ENCODE assay signal across 8 mouse cellular contexts in the genomic region with DNA sequence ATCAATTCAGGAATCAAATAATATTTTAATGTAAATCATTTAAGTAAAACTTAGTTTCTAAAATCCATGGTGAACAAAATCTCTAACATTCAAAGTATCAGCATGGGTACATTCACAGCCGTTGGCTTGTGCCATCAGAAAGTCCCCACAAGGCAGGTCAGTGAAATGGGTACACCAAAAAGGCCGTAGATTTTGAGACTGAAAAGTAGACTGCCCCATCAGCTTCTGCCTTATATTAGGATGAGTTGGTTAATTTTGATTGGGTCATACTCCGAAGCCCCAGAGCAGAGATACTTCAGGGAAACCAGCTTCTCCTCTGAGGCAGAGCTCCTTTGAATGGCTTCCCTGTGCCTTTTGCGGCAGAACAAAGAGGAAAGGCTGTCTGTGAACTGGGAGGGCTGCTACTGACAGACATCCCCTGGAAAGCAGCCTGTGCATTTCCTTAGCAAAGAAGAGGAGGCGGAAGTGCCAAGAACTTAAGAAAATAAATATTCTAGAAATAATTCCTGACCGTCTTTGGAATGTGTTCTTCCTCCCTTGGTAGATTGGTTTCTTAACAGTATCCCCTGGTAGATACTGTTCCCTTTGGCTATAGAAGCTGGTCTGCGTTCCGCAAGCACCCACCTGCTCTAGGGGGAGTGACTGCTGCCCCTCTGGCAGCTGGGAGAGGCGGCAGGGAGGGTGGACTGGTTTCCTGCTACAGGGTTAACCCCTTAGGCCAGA.
DNase-seq lines count a peak whose midpoint lies in the region; ATAC-seq and TF ChIP-seq lines count a peak whose summit lies in the region.

No protein-coding gene starts in this region.

- TF ChIP-seq POLR2A in thymus, adult 2 months (IDR thresholded peaks at IDR 0.05; ENCODE audit: control insufficient read depth, extremely low read depth, insufficient read depth, low read length, poor library complexity), result no peak

- no peak overlapping the region for H3K27ac ChIP-seq in thymus, adult 2 months (ENCODE audit: control insufficient read depth, insufficient read depth, low read length)
- peak overlapping the region; percentile 16; the same call in 1 of the 2 replicates for H3K27ac ChIP-seq in heart, embryonic 11.5 days (ENCODE audit: low read depth, low read length)
- H3K27ac ChIP-seq in kidney, embryonic 14.5 days (ENCODE audit: low read depth, low read length), result no peak overlapping the region
- H3K27ac ChIP-seq in midbrain, embryonic 15.5 days, result peak overlapping the region; percentile 61

- 52% methylated on average over 9 of the region's 9 CpGs for WGBS in thymus, adult 2 months
- 43% methylated on average over 9 of the region's 9 CpGs for WGBS in heart, embryonic 11.5 days (ENCODE audit: insufficient replicate concordance)
- WGBS in kidney, embryonic 14.5 days, result 37% methylated on average over 9 of the region's 9 CpGs
- WGBS in midbrain, embryonic 15.5 days, result 26% methylated on average over 9 of the region's 9 CpGs

- DNase-seq in thymus, postnatal 0 days (ENCODE audit: low spot score), result peak; percentile 18
- no peak for DNase-seq in thymus, adult 2 months
- DNase-seq in cerebellum, adult 9-11 months, result no peak

- peak overlapping the region; percentile 27; the same call in 1 of the 2 replicates for H3K4me2 ChIP-seq in heart, embryonic 11.5 days
- H3K4me2 ChIP-seq in kidney, embryonic 14.5 days (replicated peaks; ENCODE audit: low read depth, low read length), result peak overlapping the region; percentile 13; the same call in 1 of the 2 replicates
- no peak overlapping the region for H3K4me2 ChIP-seq in midbrain, embryonic 15.5 days

- no peak overlapping the region for H3K9ac ChIP-seq in heart, embryonic 11.5 days (ENCODE audit: low read depth, low read length)
- no peak overlapping the region for H3K9ac ChIP-seq in kidney, embryonic 14.5 days (ENCODE audit: low read depth, low read length)
- H3K9ac ChIP-seq in midbrain, embryonic 15.5 days, result no peak overlapping the region

- ATAC-seq in heart, embryonic 11.5 days (replicated peaks; ENCODE audit: insufficient number of reproducible peaks, low FRiP score, low TSS enrichment), result no peak
- ATAC-seq in kidney, embryonic 14.5 days (ENCODE audit: low FRiP score, low TSS enrichment), result no peak
- no peak for ATAC-seq in midbrain, embryonic 15.5 days (replicated peaks)
- ATAC-seq in erythroid progenitor cell, adult 5-6 weeks (replicated peaks; ENCODE audit: low FRiP score, poor library complexity, severe bottlenecking), result no peak
- no peak for ATAC-seq in megakaryocyte, adult 5-6 weeks (ENCODE audit: poor library complexity, severe bottlenecking)

- H3K9me3 ChIP-seq in heart, embryonic 11.5 days (replicated peaks; ENCODE audit: control insufficient read depth, low read length), result no peaks in the 10 kb centered on the region
- no peaks in the 10 kb centered on the region for H3K9me3 ChIP-seq in kidney, embryonic 14.5 days (ENCODE audit: control insufficient read depth, low read length)
- H3K9me3 ChIP-seq in midbrain, embryonic 15.5 days, result no peaks in the 10 kb centered on the region

- no peak overlapping the region for H3K4me3 ChIP-seq in thymus, adult 2 months (ENCODE audit: control insufficient read depth, insufficient read depth, low read length)
- no peak overlapping the region for H3K4me3 ChIP-seq in heart, embryonic 11.5 days (ENCODE audit: low read depth, low read length)
- no peak overlapping the region for H3K4me3 ChIP-seq in kidney, embryonic 14.5 days (ENCODE audit: low read length)
- no peak overlapping the region for H3K4me3 ChIP-seq in midbrain, embryonic 15.5 days

- no peaks in the 10 kb centered on the region for H3K27me3 ChIP-seq in thymus, adult 2 months (ENCODE audit: control insufficient read depth, insufficient read depth, low read length)
- no peaks in the 10 kb centered on the region for H3K27me3 ChIP-seq in heart, embryonic 11.5 days (ENCODE audit: control insufficient read depth, insufficient read depth, low read length)
- H3K27me3 ChIP-seq in kidney, embryonic 14.5 days (ENCODE audit: control insufficient read depth, insufficient read depth, low read length), result no peaks in the 10 kb centered on the region
- H3K27me3 ChIP-seq in midbrain, embryonic 15.5 days (replicated peaks), result no peaks in the 10 kb centered on the region

- TF ChIP-seq CTCF in thymus, adult 2 months (IDR thresholded peaks at IDR 0.05; ENCODE audit: borderline replicate concordance, control insufficient read depth, extremely low read depth, insufficient read depth, low read length, poor library complexity), result no peak

- H3K4me1 ChIP-seq in thymus, adult 2 months (replicated peaks; ENCODE audit: control insufficient read depth, insufficient read depth, low read length), result 0 out of 2 replicates have a peak, but pooled peaks cover 5% of the 10 kb centered on the region
- peaks cover 53% of the 10 kb centered on the region for H3K4me1 ChIP-seq in heart, embryonic 11.5 days (ENCODE audit: control insufficient read depth, insufficient read depth, low read length)
- H3K4me1 ChIP-seq in kidney, embryonic 14.5 days (ENCODE audit: control insufficient read depth, insufficient read depth, low read length), result peaks cover 38% of the 10 kb centered on the region
- H3K4me1 ChIP-seq in midbrain, embryonic 15.5 days, result peaks cover 41% of the 10 kb centered on the region

- H3K36me3 ChIP-seq in thymus, adult 2 months (ENCODE audit: control insufficient read depth, insufficient read depth, low read length), result no peaks in the 10 kb centered on the region
- no peaks in the 10 kb centered on the region for H3K36me3 ChIP-seq in heart, embryonic 11.5 days (ENCODE audit: control insufficient read depth, insufficient read depth, low read length)
- no peaks in the 10 kb centered on the region for H3K36me3 ChIP-seq in kidney, embryonic 14.5 days (ENCODE audit: control insufficient read depth, insufficient read depth, low read length)
- no peaks in the 10 kb centered on the region for H3K36me3 ChIP-seq in midbrain, embryonic 15.5 days (replicated peaks)

Comparison
In these comparisons a context has a peak if more than half of its experiments do, and no peak if none do; other contexts are left out.
1. H3K27ac ChIP-seq: peak in heart, embryonic 11.5 days (single experiment) and midbrain, embryonic 15.5 days (single experiment); none in thymus, adult 2 months (single experiment) and kidney, embryonic 14.5 days (single experiment).